Mouse (Mus musculus) frontal cortex, postnatal 25 days (tissue): Measurements from ENCODE around the gene Nsl1.

Source experiments
- DNase-seq, 2 experiments: peaks; one replicate each; pipeline ENCODE4 v3.0.0; 2022; ENCODE audit warnings: low spot score in 2 of 2

The Nsl1 gene

GRCm38 (mm10) chr1:191095019-191095418 lies 32.2 kb downstream of the Nsl1 start:
- no peak for DNase-seq

- no peak for DNase-seq
Observed at GRCm38 (mm10) chr1:191096871-191097681, 34.3 kb downstream of the Nsl1 start.

DNA sequence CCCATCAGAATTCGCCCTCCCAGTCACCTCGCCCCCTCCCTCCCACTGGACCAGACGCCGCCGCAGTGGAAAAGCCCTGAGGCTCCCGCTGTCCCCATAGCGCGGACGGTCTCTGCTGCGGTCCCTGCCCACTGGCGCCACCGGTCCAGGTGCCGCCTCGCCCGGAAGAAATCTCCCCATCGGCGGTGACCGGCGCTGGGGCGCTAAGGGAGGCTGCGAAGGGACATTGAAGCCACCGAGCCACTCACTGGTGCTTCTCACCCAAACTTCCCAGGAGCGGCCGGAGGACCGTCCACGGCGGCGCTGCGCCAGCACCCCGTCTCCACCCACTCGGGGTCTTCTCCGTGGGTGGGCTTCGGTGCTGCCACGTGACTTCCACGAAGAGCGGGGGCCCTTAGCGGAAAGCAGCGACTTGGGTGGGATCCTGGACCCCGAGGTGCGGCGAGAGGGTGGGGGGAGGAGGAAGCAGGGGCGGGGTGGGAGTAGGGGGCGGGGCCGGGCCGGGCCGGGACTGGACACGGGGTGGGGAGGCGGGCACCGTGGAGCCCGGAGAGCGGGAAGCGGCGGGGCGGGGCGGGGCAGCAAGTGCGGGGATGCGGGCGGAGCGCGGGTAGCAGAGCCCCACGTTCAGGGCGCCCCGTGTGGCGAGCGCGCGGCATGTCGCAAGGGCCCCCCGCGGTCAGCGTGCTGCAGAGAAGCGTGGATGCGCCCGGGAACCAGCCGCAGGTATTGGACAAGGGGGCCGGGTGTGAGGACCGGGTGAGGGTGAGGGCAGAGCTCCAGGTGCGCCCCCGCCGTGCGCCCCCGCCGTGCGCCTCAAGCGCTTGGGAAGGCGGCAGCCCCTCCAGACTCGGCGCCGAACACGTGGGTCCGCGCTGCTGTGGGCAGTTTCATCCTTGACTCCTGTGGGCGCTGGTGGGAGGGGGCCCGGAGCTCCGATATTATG lies 35.3 kb downstream of the Nsl1 start, which contains the start of gene Batf3:
Gene Batf3 (plus strand): TSS at position 46 of the 946 bp plus-strand sequence.
- DNase-seq: no peak

DNA sequence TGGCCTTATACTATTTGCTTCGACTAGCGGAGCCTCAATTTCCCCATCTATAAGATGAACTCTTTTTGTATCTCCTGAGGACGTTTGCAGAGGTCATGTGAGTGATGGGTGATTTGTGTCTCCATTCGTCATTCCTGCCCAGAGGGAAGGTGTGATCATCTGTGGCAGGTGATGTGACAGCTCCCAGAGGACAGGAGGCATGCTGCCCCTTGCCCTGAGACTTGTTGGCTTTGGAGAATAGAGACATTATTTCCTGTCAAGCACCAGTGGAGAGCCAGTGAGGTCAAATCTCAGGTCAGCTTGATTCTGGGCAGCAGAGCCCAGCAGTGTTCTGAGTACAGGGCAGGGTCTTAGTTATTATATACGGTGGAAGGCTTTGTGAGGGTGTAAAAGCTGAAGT lies 36.3 kb downstream of the Nsl1 start:
- no peak for DNase-seq

GRCm38 (mm10) chr1:191099772-191100291 lies 37.0 kb downstream of the Nsl1 start:
- DNase-seq: no peak

DNA sequence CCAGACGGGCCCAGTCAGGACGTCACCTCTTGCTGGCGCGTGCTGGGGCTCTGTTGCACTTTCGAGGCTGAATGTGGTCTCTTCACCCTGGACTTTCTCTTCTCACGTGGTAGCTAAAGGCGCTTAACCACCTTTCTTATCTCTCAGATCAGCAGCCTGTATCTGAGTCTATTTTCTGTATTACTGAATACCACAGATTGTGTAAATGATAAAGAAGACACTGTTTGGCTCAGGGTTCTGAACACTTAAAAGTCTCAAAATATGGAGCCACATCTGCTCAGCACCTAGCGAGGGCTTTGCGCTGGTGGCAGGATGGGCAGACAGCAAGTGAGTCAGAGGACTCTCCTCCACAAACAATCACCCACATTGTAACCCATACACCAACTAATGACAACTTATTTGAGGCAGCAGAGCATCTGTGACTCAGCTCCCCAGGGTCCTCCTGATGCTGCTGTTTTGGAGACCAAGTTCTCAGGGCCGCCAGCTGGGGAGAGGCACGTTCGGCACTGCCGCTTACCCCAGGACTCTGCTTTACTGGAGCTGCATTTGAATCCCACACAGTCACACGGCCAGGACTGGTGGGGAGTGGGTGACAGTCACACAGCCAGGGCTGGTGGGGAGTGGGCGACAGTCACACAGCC lies 40.0 kb downstream of the Nsl1 start:
- DNase-seq: no peak

DNA sequence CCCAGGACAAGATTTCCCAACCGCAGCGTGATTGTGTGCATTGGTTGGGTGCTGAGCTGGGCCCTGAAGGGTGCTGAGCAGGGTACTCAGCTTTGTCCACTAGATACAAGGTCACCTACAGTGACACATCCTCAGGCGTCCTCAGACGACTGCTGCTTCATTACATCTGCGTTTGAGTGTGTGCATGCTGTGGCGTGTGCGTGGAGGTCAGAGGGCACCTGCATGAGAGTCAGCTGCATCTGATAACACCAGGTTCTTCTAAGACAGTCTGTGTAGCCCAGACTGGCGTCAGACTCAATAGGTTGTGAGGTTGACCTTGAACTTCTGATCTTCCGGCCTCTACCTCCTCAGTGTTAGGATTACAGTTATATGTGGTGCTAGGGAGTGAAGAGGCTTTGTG lies 42.4 kb downstream of the Nsl1 start:
- no peak for DNase-seq

DNA sequence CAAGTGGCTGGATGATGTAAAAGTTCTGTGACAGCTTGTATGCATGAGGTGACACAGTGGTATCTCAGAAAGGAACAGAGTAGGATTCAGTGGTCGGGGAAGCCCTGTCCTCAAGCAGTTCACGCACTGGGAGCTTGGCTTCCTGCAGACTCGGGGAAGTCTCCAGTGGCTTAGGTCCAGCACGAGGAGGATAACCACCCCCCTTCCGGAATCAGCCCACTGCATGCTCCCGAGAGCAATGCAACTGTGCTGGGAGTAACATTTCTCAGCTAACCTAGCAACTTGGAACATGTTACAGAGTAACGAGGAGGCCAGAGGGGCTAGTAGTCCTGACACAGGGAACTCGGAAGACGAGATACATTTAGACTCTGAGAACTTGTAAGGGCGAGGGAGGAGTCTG lies 44.5 kb downstream of the Nsl1 start:
- no peak for DNase-seq

DNA sequence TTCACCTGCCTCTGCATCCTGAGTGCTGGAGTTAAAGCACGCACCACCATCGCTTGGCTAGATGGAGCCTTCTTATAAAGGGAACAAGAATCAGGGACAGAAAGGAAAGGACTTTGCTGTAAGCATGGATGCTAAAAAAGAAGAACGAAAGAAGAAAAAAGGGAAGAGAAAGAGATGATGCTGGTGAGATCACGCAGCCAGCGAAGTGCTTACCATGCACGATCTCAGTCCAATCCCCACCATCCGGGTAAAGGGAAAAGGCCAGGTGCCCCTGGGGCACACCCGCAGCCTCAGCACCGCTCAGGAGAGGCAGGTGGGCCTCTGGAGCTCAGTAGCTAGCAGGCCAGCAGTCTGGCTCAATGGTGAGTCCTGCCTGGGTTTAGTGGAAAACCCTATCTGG lies 47.1 kb downstream of the Nsl1 start:
- no peak for DNase-seq

DNA sequence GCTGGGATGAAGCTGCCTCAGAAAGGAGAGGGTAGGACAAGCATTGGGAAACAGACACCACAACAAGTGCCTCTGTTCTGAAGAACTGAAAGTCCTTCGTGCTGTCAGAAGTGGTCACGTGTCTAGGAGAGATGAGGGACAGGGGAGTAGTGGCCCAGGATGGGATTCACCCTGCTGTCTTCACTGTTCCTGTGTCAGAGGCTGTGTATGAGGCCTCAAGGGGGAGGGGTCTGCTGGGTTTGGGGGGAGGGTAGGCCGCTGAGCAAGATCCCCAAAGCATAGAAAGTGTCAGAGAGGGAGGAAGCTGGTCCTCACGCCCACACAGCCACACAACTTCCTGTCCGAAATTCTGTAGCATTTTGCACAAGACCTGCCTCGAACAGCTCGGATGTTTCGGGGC lies 48.3 kb downstream of the Nsl1 start:
- no peak for DNase-seq

GRCm38 (mm10) chr1:191114868-191115267 lies 52.1 kb downstream of the Nsl1 start:
- no peak for DNase-seq

DNA sequence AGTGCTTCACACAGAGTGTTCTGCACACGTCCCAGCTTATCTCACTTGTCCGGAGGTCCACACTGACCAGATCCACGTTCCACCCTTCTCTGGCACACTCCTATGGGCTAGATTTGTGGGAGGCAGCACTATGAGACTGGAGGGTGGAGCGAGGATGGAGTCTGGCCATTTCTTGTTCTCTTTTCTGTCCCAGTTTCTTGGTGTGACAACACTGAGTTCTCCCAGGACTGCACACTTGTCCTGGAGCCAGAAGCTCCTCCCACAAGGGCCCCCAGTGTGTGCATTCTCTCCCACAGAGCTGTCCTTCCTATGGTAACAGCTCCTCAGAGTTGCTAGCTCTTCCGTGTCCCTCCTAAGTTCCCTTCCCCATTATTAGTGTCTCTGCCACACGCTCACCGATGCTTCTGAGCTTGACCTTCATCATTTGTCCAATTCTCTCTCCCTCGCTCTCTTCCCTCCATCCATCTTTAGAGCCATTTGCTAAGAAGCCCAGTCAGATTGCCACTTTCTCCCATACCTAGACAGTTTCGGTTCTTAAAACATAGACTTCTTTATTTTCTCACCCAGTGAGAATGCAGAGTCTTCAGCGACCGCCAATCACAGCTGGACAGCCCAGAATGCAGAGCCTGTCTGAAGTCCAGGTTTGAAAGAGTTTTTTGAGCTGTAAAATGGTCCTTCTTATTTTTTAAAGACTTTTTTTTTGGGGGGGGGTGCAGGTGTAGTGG lies 52.9 kb downstream of the Nsl1 start:
- no peak for DNase-seq

- DNase-seq: no peak
Observed at GRCm38 (mm10) chr1:191122744-191123143, 59.9 kb downstream of the Nsl1 start.

- no peak for DNase-seq
Observed at GRCm38 (mm10) chr1:191123696-191124095, 60.9 kb downstream of the Nsl1 start.

GRCm38 (mm10) chr1:191124288-191124687 lies 61.5 kb downstream of the Nsl1 start:
- DNase-seq: no peak

- peak; percentile 27 to 28 for DNase-seq
Observed at GRCm38 (mm10) chr1:191125811-191126638, 63.2 kb downstream of the Nsl1 start.

DNA sequence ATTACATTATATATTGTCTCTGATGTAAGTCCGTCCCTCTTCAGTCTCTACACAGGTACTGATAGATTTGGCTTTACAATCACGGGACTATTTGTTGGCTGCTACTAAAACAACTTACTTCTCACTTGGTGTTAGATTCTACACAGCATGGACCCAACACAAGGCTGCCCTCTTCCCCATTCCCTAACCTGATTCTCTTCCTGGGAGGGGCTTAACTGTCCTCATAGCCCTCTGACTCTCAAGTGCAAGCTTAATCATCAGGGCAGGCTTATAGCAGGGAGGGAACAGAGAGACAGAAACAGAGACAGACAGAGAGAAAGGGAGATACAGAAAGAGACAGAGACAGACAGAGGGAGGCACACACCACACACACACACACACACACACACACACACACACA lies 68.9 kb downstream of the Nsl1 start:
- no peak for DNase-seq

GRCm38 (mm10) chr1:191132240-191132639 lies 69.4 kb downstream of the Nsl1 start:
- no peak for DNase-seq

- DNase-seq: no peak
Observed at GRCm38 (mm10) chr1:191132934-191133333, 70.1 kb downstream of the Nsl1 start.

GRCm38 (mm10) chr1:191135406-191135805 lies 72.6 kb downstream of the Nsl1 start:
- no peak for DNase-seq
